Mouse (Mus musculus) gastrocnemius, adult 8-10 months (tissue): ENCODE data around the gene Cenps. TPM values are rescaled to one million over a fixed set of nuclear protein-coding genes. Genes with fewer than 3 reads are reported as not detected.
"Not testable (repeated sequence)": the region's sequence is repeated elsewhere in the genome, so short reads cannot be mapped to it uniquely, and the experiment has no call there.

Experiments
- DNase-seq, 2 experiments: peaks; one replicate each; pipeline ENCODE4 v3.0.0; 2022; ENCODE audit warnings: low spot score in 2 of 2
- total RNA-seq, 4 experiments: library from RNA; stranded (reverse); gene quantifications; 2 replicates each; pipeline ENCODE4 v1.2.4; 2022

Gene Cenps
- 1 to 10 TPM; 5.2 to 8.7 (median 6.2) TPM for total RNA-seq

DNA sequence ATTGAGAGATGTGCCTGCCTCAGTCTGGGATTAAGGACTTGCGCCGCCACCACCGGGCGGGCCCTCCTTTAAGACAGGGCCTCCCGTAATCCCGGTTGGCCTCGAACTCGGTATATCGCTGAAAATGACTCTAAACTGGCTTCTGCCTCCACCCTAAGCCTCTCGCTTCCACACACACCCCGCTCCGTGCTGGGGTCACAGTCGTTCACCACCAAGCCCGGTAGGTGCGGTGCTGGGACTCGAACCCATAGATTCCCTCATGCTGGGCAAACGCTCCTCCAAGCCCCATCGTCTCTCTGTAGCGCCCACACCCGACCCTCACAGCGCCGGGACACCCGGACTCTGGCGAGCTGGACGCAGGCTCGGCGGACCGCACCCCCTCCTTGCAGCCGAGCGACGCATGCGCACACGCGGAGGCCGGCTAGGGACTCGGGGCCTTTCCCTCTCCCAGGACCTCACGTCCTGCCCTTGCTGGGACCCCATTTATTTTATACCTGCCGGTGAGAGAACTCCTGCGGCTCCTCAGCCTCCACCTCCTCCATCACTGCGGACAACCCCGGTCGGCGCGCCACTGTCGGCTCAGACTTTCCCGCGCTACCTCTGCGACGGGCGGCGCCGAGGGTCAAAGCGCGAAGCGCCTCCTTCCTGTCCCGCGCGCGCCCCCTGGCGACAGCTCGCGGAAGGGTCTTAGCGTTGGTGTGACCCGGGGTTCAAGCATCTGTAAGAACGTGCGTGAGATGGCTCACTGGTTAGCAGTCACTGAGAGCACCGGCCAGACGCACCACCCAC, at the start of gene Cenps:
Gene Cenps, minus strand, starts transcription at position 648 of the 789 bp plus-strand sequence.
- peak; percentile 72 to 80 for DNase-seq

GRCm38 (mm10) chr4:149182755-149183154, 45.3 kb upstream of the Cenps start:
- no peak for DNase-seq

GRCm38 (mm10) chr4:149182192-149182591, 44.8 kb upstream of the Cenps start:
- peak in 1 of 2 experiments; percentile 24 for DNase-seq

GRCm38 (mm10) chr4:149179573-149179972, 42.1 kb upstream of the Cenps start:
- DNase-seq = no peak

DNA sequence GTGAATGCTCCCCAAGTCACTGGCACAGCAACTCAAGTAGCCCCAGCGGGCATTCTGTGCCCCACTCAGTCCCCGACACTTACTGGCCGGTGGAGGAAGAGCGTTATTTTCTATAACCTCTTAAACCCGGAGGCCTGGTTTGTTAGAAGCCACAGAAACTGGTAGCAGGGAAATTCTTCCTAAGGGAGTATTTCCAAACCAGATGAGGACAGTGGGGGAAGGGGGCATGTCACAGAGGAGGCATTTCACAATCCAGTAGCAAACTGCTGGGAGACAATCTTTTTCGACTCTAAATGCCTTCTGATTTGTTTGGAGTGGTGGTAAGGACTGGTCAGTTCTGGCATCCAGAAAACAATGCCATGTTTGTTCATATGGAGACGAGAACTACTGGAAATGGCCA, 41.7 kb upstream of the Cenps start:
- DNase-seq = no peak

DNA sequence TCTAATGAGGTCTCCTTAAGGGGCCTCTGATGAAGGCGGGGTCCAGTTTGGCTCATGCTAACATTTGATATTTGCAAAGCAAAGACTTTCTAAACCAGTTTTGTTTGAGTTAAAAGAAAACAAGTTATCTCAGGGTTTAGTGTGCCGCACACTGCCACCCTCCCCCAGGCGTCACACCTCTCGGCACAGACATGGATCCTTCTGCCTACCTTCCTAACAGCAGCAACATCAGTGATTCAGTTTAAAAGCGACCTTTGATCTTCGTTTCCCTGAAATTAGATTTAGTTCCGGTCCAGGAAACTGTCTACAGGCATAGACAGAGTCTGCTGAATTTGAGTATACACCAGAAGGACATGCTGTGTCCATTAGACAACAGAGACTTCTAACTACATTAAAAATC, 40.9 kb upstream of the Cenps start:
- no peak for DNase-seq

DNA sequence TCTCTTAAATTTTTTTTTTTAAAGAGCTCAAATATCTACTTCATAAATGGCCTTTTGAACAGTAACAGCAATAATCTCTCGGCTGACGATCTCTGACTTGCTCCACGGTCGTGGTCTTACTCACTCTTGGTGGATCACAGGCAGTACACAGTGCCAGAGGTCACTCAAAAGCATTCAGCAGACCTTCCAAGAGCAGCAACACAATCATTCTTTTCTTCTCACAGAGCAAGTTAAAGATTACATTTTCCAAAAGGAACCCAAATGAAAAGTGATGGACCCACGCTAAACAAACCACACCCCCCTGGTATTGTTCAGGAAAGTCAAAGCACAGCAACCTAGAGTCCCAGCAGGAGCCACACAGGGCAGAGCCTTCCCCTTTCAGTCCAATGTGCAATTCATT, 39.6 kb upstream of the Cenps start:
- no peak for DNase-seq

DNA sequence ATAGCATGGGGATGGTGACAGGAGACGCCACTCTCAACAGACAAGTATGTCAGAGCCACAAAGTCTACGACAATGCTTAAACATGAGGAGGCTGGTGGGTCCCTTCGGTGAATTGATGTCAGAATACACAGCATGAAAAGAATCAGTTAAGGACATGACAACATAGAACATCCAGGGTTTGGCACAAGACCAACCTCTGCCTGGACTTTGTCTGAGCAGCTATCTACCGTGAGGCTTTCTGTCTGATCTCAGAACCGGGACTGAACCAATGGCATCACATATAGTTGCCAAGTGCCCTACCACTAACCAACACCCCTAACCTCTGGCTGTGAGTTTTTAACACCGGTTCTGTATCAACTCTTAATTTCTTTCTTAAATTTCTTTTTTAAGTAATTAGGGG, 39.2 kb upstream of the Cenps start:
- no peak for DNase-seq

GRCm38 (mm10) chr4:149173661-149174060, 36.2 kb upstream of the Cenps start:
- no peak for DNase-seq

DNA sequence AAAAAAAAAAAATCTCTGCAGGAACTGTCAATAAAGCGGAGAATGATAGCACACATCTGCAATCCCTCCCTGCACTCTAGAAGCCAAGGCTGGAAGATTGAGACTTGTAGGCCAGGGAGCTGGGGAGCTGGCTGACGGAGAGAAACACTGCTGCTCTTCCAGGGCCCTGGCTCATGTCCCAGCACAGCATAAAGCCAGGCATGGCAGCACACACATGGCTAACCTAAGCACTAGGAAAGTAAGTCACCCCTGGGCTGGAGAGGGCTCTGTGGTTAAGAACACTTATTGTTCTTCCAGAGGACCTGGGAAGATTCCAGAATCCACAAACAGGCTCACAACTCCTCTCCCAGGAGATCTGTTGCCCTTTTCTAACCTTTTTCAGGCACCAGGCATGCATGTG, 35.2 kb upstream of the Cenps start:
- DNase-seq = peak; percentile 41 to 61

DNA sequence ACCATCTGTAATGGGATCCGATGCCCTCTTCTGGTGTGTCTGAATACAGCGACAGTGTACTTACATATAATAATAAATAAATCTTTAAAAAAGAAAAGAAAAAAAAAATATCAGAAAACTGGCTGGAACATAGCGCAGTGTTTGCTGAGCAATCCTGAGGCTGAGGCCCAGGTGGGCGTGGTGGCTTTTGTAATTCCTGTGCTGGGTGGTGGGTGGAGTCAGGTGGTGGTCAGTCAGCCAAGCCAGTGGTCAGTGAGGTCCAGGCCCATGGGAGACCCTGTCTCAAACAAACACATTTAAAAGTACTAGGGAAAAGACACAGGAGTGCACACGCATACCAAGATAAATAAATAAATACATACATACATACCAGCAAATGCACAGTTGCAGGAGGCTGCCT, 34.7 kb upstream of the Cenps start:
- DNase-seq = peak; percentile 49 to 63

DNA sequence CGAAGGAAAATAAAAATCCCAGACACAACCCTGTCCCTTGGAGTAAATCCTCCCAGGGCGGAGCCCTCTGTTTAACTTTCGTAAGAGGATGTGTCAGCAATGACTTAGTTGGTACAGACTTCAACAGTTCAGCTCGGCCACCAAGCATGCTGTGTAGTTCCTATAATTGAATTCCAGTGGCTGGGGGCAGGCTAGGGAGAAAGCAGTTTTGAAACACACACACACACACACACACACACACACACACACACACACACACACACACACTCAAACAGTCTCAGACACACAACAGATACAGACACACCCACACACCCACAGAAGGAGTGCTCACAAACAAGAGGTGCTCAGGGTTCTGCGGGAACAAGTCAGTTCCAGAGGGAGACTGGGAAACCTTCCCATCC, 34.2 kb upstream of the Cenps start:
- peak in 1 of 2 experiments; percentile 37 for DNase-seq

DNA sequence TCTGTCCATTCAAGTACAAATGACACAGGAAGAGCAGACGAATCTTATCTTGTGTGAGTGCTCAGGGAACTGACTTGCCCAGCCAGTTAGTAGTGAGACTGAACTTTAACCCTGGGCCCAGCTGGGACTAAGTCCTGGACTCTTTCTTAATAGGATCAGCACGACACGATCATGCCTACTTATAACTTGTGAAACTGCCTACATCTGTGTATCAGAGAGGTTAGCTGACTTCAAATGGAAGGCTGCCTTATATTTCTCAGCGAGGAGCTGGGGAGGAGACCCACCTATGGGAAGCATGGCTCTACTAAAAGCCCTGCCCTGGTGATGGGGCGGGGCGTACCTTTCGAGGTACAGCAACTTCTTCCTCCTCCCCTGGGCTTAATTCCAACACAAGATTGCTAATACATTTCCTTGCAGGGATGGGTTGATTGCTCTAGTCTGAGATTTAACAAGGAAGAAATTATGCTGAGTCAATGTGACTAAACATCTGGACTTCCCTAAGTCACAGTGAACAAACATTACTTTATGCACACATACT, 33.0 kb upstream of the Cenps start:
- DNase-seq = no peak

DNA sequence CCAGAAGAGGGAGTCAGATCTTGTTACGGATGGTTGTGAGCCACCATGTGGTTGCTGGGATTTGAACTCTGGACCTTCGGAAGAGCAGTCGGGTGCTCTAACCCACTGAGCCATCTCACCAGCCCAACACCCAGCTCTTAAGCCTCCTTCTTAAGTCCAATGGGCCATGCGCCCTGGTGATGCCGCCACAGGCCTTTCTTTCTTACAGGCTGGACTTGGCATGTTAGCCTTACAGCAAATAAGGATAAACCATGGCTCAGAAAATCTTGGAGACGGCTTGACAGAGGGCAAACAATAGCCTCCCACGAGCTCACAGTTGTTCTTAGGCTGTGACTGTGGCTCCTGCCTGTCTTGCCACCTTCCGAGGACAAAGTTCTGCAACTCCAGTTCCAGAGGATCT, 32.5 kb upstream of the Cenps start:
- not testable (repeated sequence) for DNase-seq

GRCm38 (mm10) chr4:149168016-149168415, 30.6 kb upstream of the Cenps start:
- no peak for DNase-seq

DNA sequence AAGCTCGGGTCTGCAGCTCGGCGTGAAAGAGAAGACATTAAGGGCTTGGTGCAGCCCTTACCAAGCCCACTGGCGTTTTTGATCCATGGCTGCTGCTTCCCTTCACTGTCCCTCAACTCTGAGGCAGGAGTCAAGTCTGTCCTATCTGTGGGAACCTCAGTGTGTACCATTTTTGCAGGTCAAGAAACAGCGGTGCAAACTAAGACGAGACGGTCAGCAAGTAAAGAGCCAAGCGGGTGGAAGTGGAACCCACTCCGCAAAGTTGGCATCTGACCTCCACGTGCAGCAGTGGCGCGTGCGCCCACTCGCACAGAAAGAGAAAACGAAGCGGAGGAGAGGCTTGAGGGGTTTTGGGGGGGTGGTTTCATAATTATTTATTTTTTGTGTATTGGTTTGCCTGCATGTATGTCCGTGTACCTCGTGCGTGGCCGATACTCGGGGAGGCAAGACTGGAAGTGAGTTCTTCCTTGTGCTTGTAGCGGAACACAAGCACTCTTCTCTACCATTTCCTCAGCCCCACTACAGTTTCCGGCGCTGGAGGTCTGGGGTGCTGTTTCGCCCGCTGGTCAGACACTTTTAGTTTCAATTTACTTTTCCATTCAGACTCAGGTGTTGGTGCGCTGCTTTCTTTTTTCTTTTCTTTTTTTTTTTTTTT, 29.7 kb upstream of the Cenps start:
- peak in 1 of 2 experiments; percentile 13 for DNase-seq

DNA sequence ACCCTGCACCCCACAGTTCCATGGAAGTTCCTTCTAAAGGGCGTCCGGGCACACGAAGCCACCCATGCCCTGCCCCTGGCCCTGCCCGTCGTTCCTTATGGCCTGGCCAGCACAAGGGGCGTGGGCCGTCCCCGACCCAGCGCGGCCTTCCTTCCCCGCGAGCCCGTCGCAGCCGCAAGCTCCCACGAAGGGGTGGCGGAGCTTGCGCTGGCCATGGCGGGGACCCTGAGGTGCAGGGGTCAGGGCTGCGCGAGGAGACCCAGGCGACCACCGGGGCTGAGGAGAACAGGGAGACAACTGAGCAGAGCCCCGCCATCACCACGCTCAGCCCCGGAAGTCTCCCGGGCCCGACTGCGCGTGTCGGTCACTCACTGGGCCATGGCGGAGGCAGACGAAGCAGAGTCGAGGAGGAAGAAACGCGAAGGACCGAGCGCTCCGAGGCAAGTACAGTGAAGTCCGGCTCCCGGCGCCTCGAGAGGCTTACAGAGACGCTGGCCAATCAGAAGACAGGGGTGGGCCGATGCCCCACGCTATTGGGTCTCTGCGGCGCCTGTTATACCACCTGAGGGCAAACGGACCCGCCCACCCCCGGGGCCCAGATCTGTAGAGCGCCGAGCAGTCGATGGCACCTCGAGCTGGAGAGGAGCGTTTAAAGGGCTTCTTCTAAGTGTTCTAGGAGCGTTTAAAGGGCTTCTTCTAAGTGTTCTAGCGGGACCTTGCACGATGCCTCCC, 29.0 kb upstream of the Cenps start, which contains the start of gene Pgd:
Gene Pgd, minus strand, starts transcription at position 557 of the 732 bp plus-strand sequence.
- DNase-seq = peak; percentile 96

DNA sequence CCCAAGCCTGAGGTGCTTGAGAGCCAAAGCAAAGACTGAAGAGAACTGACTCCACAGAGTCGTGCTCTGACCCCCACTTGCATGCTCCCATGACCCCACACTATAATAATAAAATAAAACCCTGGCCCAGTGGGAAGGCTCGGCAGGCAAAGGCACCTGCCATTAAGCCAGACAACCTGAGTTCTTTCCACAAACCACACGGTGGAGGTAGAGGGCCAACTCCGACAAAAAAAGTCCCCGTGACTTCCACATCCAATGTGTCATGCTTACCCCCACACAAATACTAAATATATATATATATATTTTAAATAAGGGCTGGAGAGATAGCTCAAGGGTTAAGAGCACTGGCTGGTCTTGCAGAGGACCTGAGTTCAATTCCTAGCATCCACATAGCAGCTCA, 26.7 kb upstream of the Cenps start:
- no peak for DNase-seq

GRCm38 (mm10) chr4:149163196-149163595, 25.8 kb upstream of the Cenps start:
- DNase-seq = no peak

GRCm38 (mm10) chr4:149161166-149161565, 23.7 kb upstream of the Cenps start:
- DNase-seq = no peak

- DNase-seq = no peak
Measured at GRCm38 (mm10) chr4:149159891-149160290, 22.5 kb upstream of the Cenps start.

GRCm38 (mm10) chr4:149159203-149159602, 21.8 kb upstream of the Cenps start:
- no peak for DNase-seq
